8 mouse cellular contexts compared by ENCODE assay signal in genomic region chr1:74305522-74305921, GRCm38 (mm10). TPM values are rescaled to one million over a fixed set of nuclear protein-coding genes. Genes with fewer than 3 reads are reported as not detected.
DNase-seq lines count a peak whose midpoint lies in the region; ATAC-seq and TF ChIP-seq lines count a peak whose summit lies in the region.

Gene Tmbim1 (minus strand): TSS chr1:74305622.

- H3K4me2 ChIP-seq in forebrain, embryonic 11.5 days (ENCODE audit: low read depth, low read length, severe bottlenecking), result peak within 1 kb of the TSS; percentile 93
- H3K4me2 ChIP-seq in liver, embryonic 12.5 days, result peak within 1 kb of the TSS; percentile 95

- no peak for ATAC-seq in forebrain, embryonic 11.5 days (replicated peaks; ENCODE audit: low FRiP score)
- ATAC-seq in liver, embryonic 12.5 days, result no peak

- no peak for TF ChIP-seq CTCF in cerebellum, adult 2 months (IDR thresholded peaks at IDR 0.05; ENCODE audit: borderline replicate concordance, insufficient read depth, low read depth, low read length)
- no peak for TF ChIP-seq CTCF in C2C12 (IDR thresholded peaks at IDR 0.05; ENCODE audit: control insufficient read depth, insufficient read depth, insufficient read length)

- no peak for TF ChIP-seq POLR2A in cerebellum, adult 2 months (IDR thresholded peaks at IDR 0.05; ENCODE audit: borderline replicate concordance, insufficient read depth, low read length)

- H3ac ChIP-seq in C2C12 (ENCODE audit: control insufficient read depth, insufficient read length, low read depth), result no peak within 1 kb of the TSS

- H3K79me2 ChIP-seq in C2C12 (ENCODE audit: control insufficient read depth, insufficient read depth), result peaks cover 35% of the 10 kb centered on the region

- no peaks in the 10 kb centered on the region for H3K36me3 ChIP-seq in C2C12 (ENCODE audit: control insufficient read depth, insufficient read depth)
- H3K36me3 ChIP-seq in forebrain, embryonic 11.5 days (ENCODE audit: control insufficient read depth, insufficient read depth, low read length), result no peaks in the 10 kb centered on the region
- no peaks in the 10 kb centered on the region for H3K36me3 ChIP-seq in liver, embryonic 12.5 days

- no peaks in the 10 kb centered on the region for H3K27me3 ChIP-seq in cerebellum, adult 2 months (ENCODE audit: control insufficient read depth, insufficient read depth, low read length)
- no peaks in the 10 kb centered on the region for H3K27me3 ChIP-seq in C2C12 (ENCODE audit: control insufficient read depth, insufficient read depth, insufficient read length)
- 0 out of 2 replicates have a peak, but pooled peaks cover 2% of the 10 kb centered on the region for H3K27me3 ChIP-seq in forebrain, embryonic 11.5 days (ENCODE audit: control insufficient read depth, insufficient read depth, low read length)
- H3K27me3 ChIP-seq in liver, embryonic 12.5 days (replicated peaks), result no peaks in the 10 kb centered on the region

- H3K4me1 ChIP-seq in cerebellum, adult 2 months (ENCODE audit: control insufficient read depth, insufficient read depth, low read length), result peaks cover 4% of the 10 kb centered on the region; the same call in 1 of the 2 replicates
- H3K4me1 ChIP-seq in forebrain, embryonic 11.5 days (replicated peaks; ENCODE audit: control insufficient read depth, insufficient read depth, low read length), result no peaks in the 10 kb centered on the region; the same call in 1 of the 2 replicates
- peaks cover 65% of the 10 kb centered on the region for H3K4me1 ChIP-seq in liver, embryonic 12.5 days

- intact Hi-C loops in heart, postnatal 36 days (cut with DNase I), result loop anchor here (2.0 kb wide), 1 partner anchor 21 kb away; the partner anchor contains the start of genes Aamp and Pnkd

- no peak within 1 kb of the TSS; the same call in 1 of the 2 replicates for H3K27ac ChIP-seq in cerebellum, adult 2 months (ENCODE audit: insufficient read depth, low read length)
- H3K27ac ChIP-seq in forebrain, embryonic 11.5 days (ENCODE audit: low read depth, low read length), result no peak within 1 kb of the TSS
- no peak within 1 kb of the TSS for H3K27ac ChIP-seq in liver, embryonic 12.5 days

- peaks cover 26% of the 10 kb centered on the region for H3K79me3 ChIP-seq in C2C12 (ENCODE audit: low read depth)

- no peaks in the 10 kb centered on the region for H3K9me3 ChIP-seq in forebrain, embryonic 11.5 days (ENCODE audit: control insufficient read depth, low read length)
- H3K9me3 ChIP-seq in liver, embryonic 12.5 days (replicated peaks), result no peaks in the 10 kb centered on the region

- H3K4me3 ChIP-seq in cerebellum, adult 2 months (replicated peaks; ENCODE audit: insufficient read depth, low read depth, low read length), result peak within 1 kb of the TSS; percentile 60
- peak within 1 kb of the TSS; percentile 47 for H3K4me3 ChIP-seq in C2C12 (ENCODE audit: insufficient read depth, poor library complexity, severe bottlenecking)
- H3K4me3 ChIP-seq in forebrain, embryonic 11.5 days (ENCODE audit: low read depth, low read length), result no peak within 1 kb of the TSS
- H3K4me3 ChIP-seq in liver, embryonic 12.5 days, result peak within 1 kb of the TSS; percentile 71

- no peak for DNase-seq in cerebellum, adult 2 months
- no peak for DNase-seq in cerebellum, postnatal 14 days
- no peak for DNase-seq in forebrain, embryonic 11.5 days (ENCODE audit: low spot score)
- DNase-seq in heart, postnatal 36 days, result no peak
- no peak for DNase-seq in urinary bladder, adult 18-20 months (ENCODE audit: low spot score in 2 of 2)
- no peak for DNase-seq in cerebellum, adult 11-12 months

- 93% methylated on average over 2 of the region's 2 CpGs for WGBS in cerebellum, adult 2 months
- 85% methylated on average over 2 of the region's 2 CpGs for WGBS in forebrain, embryonic 11.5 days
- 88% methylated on average over 2 of the region's 2 CpGs for WGBS in liver, embryonic 12.5 days (ENCODE audit: insufficient replicate concordance)

- no peak within 1 kb of the TSS for H3K9ac ChIP-seq in forebrain, embryonic 11.5 days (ENCODE audit: low read length)
- H3K9ac ChIP-seq in liver, embryonic 12.5 days, result peak within 1 kb of the TSS; percentile 87

TF ChIP-seq in C2C12, 6 proteins besides CTCF, POLR2A, EP300 and RAD21:
- TF ChIP-seq FOSL1 (IDR thresholded peaks at IDR 0.05; ENCODE audit: insufficient read depth, low read length, poor library complexity, severe bottlenecking) (no peak), MYOG (IDR thresholded peaks at IDR 0.05; ENCODE audit: control insufficient read depth, extremely low read depth, insufficient read length) (no peak), USF1 (IDR thresholded peaks at IDR 0.05; ENCODE audit: low read depth) (no peak), CEBPB (IDR thresholded peaks at IDR 0.05; ENCODE audit: low read depth) (no peak), MAX (IDR thresholded peaks at IDR 0.05) (no peak), MYOD1 (IDR thresholded peaks at IDR 0.05; ENCODE audit: control insufficient read depth, insufficient read length, low read depth) (no peak)
TF ChIP-seq in C2C12: peak in this region for 0.

RNA-seq across cellular contexts. Expression of gene Tmbim1, which starts in this region (rescaled TPM):
- 56.1 and 58.2 TPM in 2 replicates for polyA plus RNA-seq in cerebellum, adult 2 months (2012; rRNA removed)
- polyA plus RNA-seq in C2C12 (2012; fragmentation: generic; extraction: Trizol), result 38.1 TPM
- 6.9 and 8.2 TPM in 2 replicates for polyA plus RNA-seq in forebrain, embryonic 11.5 days (2014; fragmentation: Nextera tagmentation; extraction: Ambion mirVana)
- total RNA-seq in heart, postnatal 36 days (2021), result 10 to 100 TPM; 45.8 to 50.5 TPM
- 17.5 and 18.6 TPM in 2 replicates for polyA plus RNA-seq in liver, embryonic 12.5 days (2016; fragmentation: Nextera tagmentation; extraction: Ambion mirVana)
